Mouse (Mus musculus): ENCODE measurements at regions not wholly inside any gene's neighbourhood (a gene's known extent, or its start where the extent isn't known, plus 50 kb on each side); places are given as distances from the start of the nearest gene placed in this dataset.
"Not testable (repeated sequence)": the region's sequence is repeated elsewhere in the genome, so short reads cannot be mapped to it uniquely, and the experiment has no call there.

GRCm38 (mm10) chr10:38704762-38705130 is 116.8 kb downstream of the Rfpl4b start:
- not testable (repeated sequence) for H3K9ac ChIP-seq (replicated peaks; ENCODE audit: low read depth, low read length); H3K4me2 ChIP-seq (ENCODE audit: low read length); H3K4me1 ChIP-seq (replicated peaks; ENCODE audit: control insufficient read depth, insufficient read depth, low read length); H3K27me3 ChIP-seq (replicated peaks; ENCODE audit: control insufficient read depth, insufficient read depth, low read length); H3K9me3 ChIP-seq (ENCODE audit: control insufficient read depth, low read length); ATAC-seq; H3K27ac ChIP-seq (ENCODE audit: low read length); H3K4me3 ChIP-seq (replicated peaks; ENCODE audit: low read length); H3K36me3 ChIP-seq (ENCODE audit: control insufficient read depth, insufficient read depth)
- 81% methylated on average over 1 of the region's 1 CpGs for WGBS

GRCm38 (mm10) chr10:38703954-38704761 is 117.4 kb downstream of the Rfpl4b start:
- WGBS: 89% methylated on average over 4 of the region's 4 CpGs
- no peaks in the 10 kb centered on the region for H3K9me3 ChIP-seq (ENCODE audit: control insufficient read depth, low read length)
- H3K9ac ChIP-seq (replicated peaks; ENCODE audit: low read depth, low read length): no peak overlapping the region
- H3K4me1 ChIP-seq (replicated peaks; ENCODE audit: control insufficient read depth, insufficient read depth, low read length): no peaks in the 10 kb centered on the region
- no peak overlapping the region for H3K4me3 ChIP-seq (replicated peaks; ENCODE audit: low read length)
- H3K27ac ChIP-seq (ENCODE audit: low read length): no peak overlapping the region
- H3K36me3 ChIP-seq (ENCODE audit: control insufficient read depth, insufficient read depth): no peaks in the 10 kb centered on the region
- no peaks in the 10 kb centered on the region for H3K27me3 ChIP-seq (replicated peaks; ENCODE audit: control insufficient read depth, insufficient read depth, low read length)
- no peak for ATAC-seq
- H3K4me2 ChIP-seq (ENCODE audit: low read length): no peak overlapping the region

- no peak overlapping the region for H3K4me3 ChIP-seq (replicated peaks; ENCODE audit: low read length)
- no peaks in the 10 kb centered on the region for H3K9me3 ChIP-seq (ENCODE audit: control insufficient read depth, low read length)
- no peaks in the 10 kb centered on the region for H3K36me3 ChIP-seq (ENCODE audit: control insufficient read depth, insufficient read depth)
- H3K27me3 ChIP-seq (replicated peaks; ENCODE audit: control insufficient read depth, insufficient read depth, low read length): no peaks in the 10 kb centered on the region
- H3K4me1 ChIP-seq (replicated peaks; ENCODE audit: control insufficient read depth, insufficient read depth, low read length): no peaks in the 10 kb centered on the region
- H3K27ac ChIP-seq (ENCODE audit: low read length): no peak overlapping the region
- no peak overlapping the region for H3K9ac ChIP-seq (replicated peaks; ENCODE audit: low read depth, low read length)
- 95% methylated on average over 2 of the region's 2 CpGs for WGBS
- no peak overlapping the region for H3K4me2 ChIP-seq (ENCODE audit: low read length)
- ATAC-seq: no peak
Observed at GRCm38 (mm10) chr10:38677453-38677852, 144.1 kb downstream of the Rfpl4b start.

- Histone ChIP-seq H3K9ac (replicated peaks; ENCODE audit: low read depth, low read length) (no peak overlapping the region), H3K36me3 (ENCODE audit: control insufficient read depth, insufficient read depth) (no peaks in the 10 kb centered on the region), H3K4me1 (replicated peaks; ENCODE audit: control insufficient read depth, insufficient read depth, low read length) (no peaks in the 10 kb centered on the region), H3K9me3 (ENCODE audit: control insufficient read depth, low read length) (no peaks in the 10 kb centered on the region), H3K27me3 (replicated peaks; ENCODE audit: control insufficient read depth, insufficient read depth, low read length) (no peaks in the 10 kb centered on the region), H3K4me3 (replicated peaks; ENCODE audit: low read length) (no peak overlapping the region), H3K27ac (ENCODE audit: low read length) (no peak overlapping the region), H3K4me2 (ENCODE audit: low read length) (no peak overlapping the region)
- ATAC-seq: no peak
Observed at GRCm38 (mm10) chr10:38668610-38669009, 153.0 kb downstream of the Rfpl4b start.

- H3K9ac ChIP-seq (replicated peaks; ENCODE audit: low read depth, low read length): no peak overlapping the region
- no peaks in the 10 kb centered on the region for H3K27me3 ChIP-seq (replicated peaks; ENCODE audit: control insufficient read depth, insufficient read depth, low read length)
- no peaks in the 10 kb centered on the region for H3K4me1 ChIP-seq (replicated peaks; ENCODE audit: control insufficient read depth, insufficient read depth, low read length)
- no peak overlapping the region for H3K4me3 ChIP-seq (replicated peaks; ENCODE audit: low read length)
- H3K9me3 ChIP-seq (ENCODE audit: control insufficient read depth, low read length): no peaks in the 10 kb centered on the region
- H3K27ac ChIP-seq (ENCODE audit: low read length): no peak overlapping the region
- ATAC-seq: no peak
- H3K36me3 ChIP-seq (ENCODE audit: control insufficient read depth, insufficient read depth): no peaks in the 10 kb centered on the region
- H3K4me2 ChIP-seq (ENCODE audit: low read length): no peak overlapping the region
Observed at GRCm38 (mm10) chr10:38667841-38668240, 153.7 kb downstream of the Rfpl4b start.

- Histone ChIP-seq H3K9me3 (ENCODE audit: control insufficient read depth, low read length) (no peaks in the 10 kb centered on the region), H3K27ac (ENCODE audit: low read length) (no peak overlapping the region), H3K27me3 (replicated peaks; ENCODE audit: control insufficient read depth, insufficient read depth, low read length) (no peaks in the 10 kb centered on the region), H3K9ac (replicated peaks; ENCODE audit: low read depth, low read length) (no peak overlapping the region), H3K4me1 (replicated peaks; ENCODE audit: control insufficient read depth, insufficient read depth, low read length) (no peaks in the 10 kb centered on the region), H3K4me3 (replicated peaks; ENCODE audit: low read length) (no peak overlapping the region), H3K4me2 (ENCODE audit: low read length) (no peak overlapping the region), H3K36me3 (ENCODE audit: control insufficient read depth, insufficient read depth) (no peaks in the 10 kb centered on the region)
- WGBS: 71% methylated on average over 1 of the region's 1 CpGs
- ATAC-seq: no peak
Observed at GRCm38 (mm10) chr10:38635695-38636094, 185.9 kb downstream of the Rfpl4b start.

- Histone ChIP-seq H3K4me3 (replicated peaks; ENCODE audit: low read length) (no peak overlapping the region), H3K9me3 (ENCODE audit: control insufficient read depth, low read length) (no peaks in the 10 kb centered on the region), H3K4me1 (replicated peaks; ENCODE audit: control insufficient read depth, insufficient read depth, low read length) (no peaks in the 10 kb centered on the region), H3K27ac (ENCODE audit: low read length) (no peak overlapping the region), H3K4me2 (ENCODE audit: low read length) (no peak overlapping the region), H3K27me3 (replicated peaks; ENCODE audit: control insufficient read depth, insufficient read depth, low read length) (no peaks in the 10 kb centered on the region), H3K9ac (replicated peaks; ENCODE audit: low read depth, low read length) (no peak overlapping the region), H3K36me3 (ENCODE audit: control insufficient read depth, insufficient read depth) (no peaks in the 10 kb centered on the region)
- 66% methylated on average over 4 of the region's 4 CpGs for WGBS
- ATAC-seq: peak; percentile 28; the same call in 1 of the 2 replicates
Observed at GRCm38 (mm10) chr10:38629907-38630505, 191.6 kb downstream of the Rfpl4b start.

- no peak overlapping the region for H3K4me3 ChIP-seq (replicated peaks; ENCODE audit: low read length)
- no peak for ATAC-seq
- H3K27ac ChIP-seq (ENCODE audit: low read length): no peak overlapping the region
- 98% methylated on average over 1 of the region's 1 CpGs for WGBS
- no peaks in the 10 kb centered on the region for H3K36me3 ChIP-seq (ENCODE audit: control insufficient read depth, insufficient read depth)
- H3K4me2 ChIP-seq (ENCODE audit: low read length): no peak overlapping the region
- no peaks in the 10 kb centered on the region for H3K9me3 ChIP-seq (ENCODE audit: control insufficient read depth, low read length)
- H3K9ac ChIP-seq (replicated peaks; ENCODE audit: low read depth, low read length): no peak overlapping the region
- H3K27me3 ChIP-seq (replicated peaks; ENCODE audit: control insufficient read depth, insufficient read depth, low read length): no peaks in the 10 kb centered on the region
- H3K4me1 ChIP-seq (replicated peaks; ENCODE audit: control insufficient read depth, insufficient read depth, low read length): no peaks in the 10 kb centered on the region
Observed at GRCm38 (mm10) chr10:38623399-38623798, 198.2 kb downstream of the Rfpl4b start.

- Histone ChIP-seq H3K9ac (replicated peaks; ENCODE audit: low read depth, low read length) (no peak overlapping the region), H3K4me2 (ENCODE audit: low read length) (no peak overlapping the region), H3K4me1 (replicated peaks; ENCODE audit: control insufficient read depth, insufficient read depth, low read length) (no peaks in the 10 kb centered on the region), H3K36me3 (ENCODE audit: control insufficient read depth, insufficient read depth) (no peaks in the 10 kb centered on the region), H3K9me3 (ENCODE audit: control insufficient read depth, low read length) (no peaks in the 10 kb centered on the region), H3K27ac (ENCODE audit: low read length) (no peak overlapping the region), H3K27me3 (replicated peaks; ENCODE audit: control insufficient read depth, insufficient read depth, low read length) (no peaks in the 10 kb centered on the region), H3K4me3 (replicated peaks; ENCODE audit: low read length) (no peak overlapping the region)
- no peak for ATAC-seq
- WGBS: 70% methylated on average over 5 of the region's 5 CpGs
Observed at GRCm38 (mm10) chr10:38609606-38610510, 211.7 kb downstream of the Rfpl4b start.

All from forebrain, embryonic 16.5 days (tissue).